Mouse (Mus musculus) gonadal fat pad, adult 2 months (tissue): ENCODE measurements around the gene Zfp566. TPM values are rescaled to one million over a fixed set of nuclear protein-coding genes. Genes with fewer than 3 reads are reported as not detected.

Experiments used
- DNase-seq: peaks from one replicate; pipeline ENCODE4 v3.0.0-alpha.2; 2012; ENCODE audit warnings: low read depth
- polyA plus RNA-seq: library from polyadenylated mRNA; depleted of rRNA; stranded (reverse); fragments of >200 nt; gene quantifications from 2 replicates; pipeline ENCODE4 v1.2.3, GENCODE M21; 2012; rRNA removed

Zfp566 gene
- polyA plus RNA-seq, 1 experiment = 2.9 TPM

DNA sequence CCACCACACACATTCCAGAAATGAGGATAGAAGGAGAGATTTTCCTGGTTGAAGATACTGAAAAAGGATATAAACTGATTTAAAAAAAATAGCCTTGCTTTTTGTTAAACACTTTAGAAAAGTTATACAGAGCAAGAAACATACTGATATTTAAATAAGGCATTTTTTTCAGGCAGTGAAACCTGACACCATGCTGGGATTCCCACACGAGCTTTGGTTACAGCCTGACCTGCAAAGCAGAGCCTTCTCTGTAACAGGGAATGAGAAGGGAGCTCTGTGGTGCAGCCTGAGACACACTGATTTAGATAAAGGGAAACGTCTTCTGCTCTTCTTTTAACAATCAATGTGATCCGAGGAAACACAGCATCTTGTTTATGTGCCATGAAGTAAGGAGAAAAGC, 36.7 kb downstream of the Zfp566 start:
- no peak for DNase-seq

DNA sequence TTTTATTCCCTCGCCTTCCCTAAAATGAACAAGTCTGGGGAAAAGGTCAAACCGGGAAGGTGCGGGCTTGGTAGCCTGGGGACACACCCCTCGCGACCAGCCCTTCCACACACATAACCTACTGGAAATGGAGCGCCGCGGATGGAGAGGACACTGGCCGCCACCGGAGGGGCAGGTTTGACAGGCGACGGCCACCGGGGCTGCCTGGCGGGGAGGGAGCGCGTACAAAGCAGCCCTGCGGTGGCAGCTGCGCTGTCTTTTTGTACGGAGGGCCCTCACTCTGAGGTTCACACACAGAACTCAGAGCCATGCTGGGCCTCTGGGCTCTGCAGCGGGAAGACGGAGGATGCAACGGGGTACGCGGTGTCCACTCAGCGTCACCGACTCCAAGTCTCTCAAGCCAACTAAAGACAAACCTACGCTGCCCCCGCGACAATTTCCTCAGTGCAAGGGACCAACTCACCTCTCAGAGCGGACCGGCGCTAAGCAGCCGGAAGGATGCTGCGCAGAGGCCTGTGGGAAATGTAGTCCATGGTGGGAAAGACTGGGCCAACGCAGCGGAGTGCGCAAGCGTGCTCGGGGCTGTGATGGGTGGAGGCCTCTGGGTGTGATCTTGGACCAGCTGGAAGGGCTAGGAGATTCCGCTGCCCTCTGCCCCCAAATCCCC, 39.3 kb downstream of the Zfp566 start, which contains the start of gene Zfp14:
TSS of gene Zfp14 (minus strand) at position 499 of the 667 bp plus-strand sequence.
- DNase-seq = no peak

DNA sequence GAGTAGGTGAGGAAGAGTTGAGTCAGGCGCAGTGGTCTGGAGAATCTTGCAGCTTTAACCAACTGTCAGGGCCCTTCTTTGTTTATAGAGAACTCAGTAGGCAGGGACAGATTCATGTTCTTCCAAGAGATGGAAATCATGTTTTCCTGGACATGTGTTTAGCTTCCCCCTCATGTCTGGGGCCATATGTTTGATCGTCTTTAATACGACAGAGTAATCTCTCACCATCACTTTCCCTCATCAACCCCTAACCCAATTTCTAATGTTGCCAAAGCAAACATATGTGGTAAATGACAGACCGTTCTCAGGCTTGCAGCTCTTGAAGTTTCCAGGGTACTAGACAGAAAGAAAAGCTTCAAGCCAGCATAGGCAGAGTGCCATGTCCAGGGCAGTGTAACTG, 42.2 kb downstream of the Zfp566 start:
- DNase-seq = no peak

GRCm38 (mm10) chr7:30044354-30044753, 46.0 kb downstream of the Zfp566 start:
- no peak for DNase-seq

GRCm38 (mm10) chr7:30034331-30034730, 56.0 kb downstream of the Zfp566 start:
- DNase-seq = no peak

GRCm38 (mm10) chr7:30031379-30031778, 58.9 kb downstream of the Zfp566 start:
- no peak for DNase-seq

- no peak for DNase-seq
Observed at GRCm38 (mm10) chr7:30030677-30031076, 59.6 kb downstream of the Zfp566 start.

GRCm38 (mm10) chr7:30028572-30028971, 61.8 kb downstream of the Zfp566 start:
- DNase-seq = no peak

Other genes starting within 250 kb of the Zfp566 start
- 0.20 and 0.37 TPM in 2 replicates for gene Zfp940, start 236.9 kb downstream of the Zfp566 start, polyA plus RNA-seq
- gene Zfp420, start 230.5 kb downstream of the Zfp566 start, polyA plus RNA-seq = 2.0 and 2.1 TPM in 2 replicates
- 2.9 and 3.5 TPM in 2 replicates for gene Zfp27, start 184.0 kb downstream of the Zfp566 start, polyA plus RNA-seq
- 2.3 and 2.5 TPM in 2 replicates for gene Zfp383, start 182.3 kb downstream of the Zfp566 start, polyA plus RNA-seq
- gene Zfp74, start 136.4 kb downstream of the Zfp566 start, polyA plus RNA-seq = 5.4 and 5.7 TPM in 2 replicates
- gene Zfp568, start 106.6 kb downstream of the Zfp566 start, polyA plus RNA-seq = 4.4 and 5.2 TPM in 2 replicates
- gene Zfp14, start 39.1 kb downstream of the Zfp566 start, polyA plus RNA-seq = 5.3 and 6.1 TPM in 2 replicates
- gene Zfp82, start 17.6 kb downstream of the Zfp566 start, polyA plus RNA-seq = 0.11 and 0.27 TPM in 2 replicates
- 0.15 and 0.46 TPM in 2 replicates for gene Gm26920, start 117 bp downstream of the Zfp566 start, polyA plus RNA-seq
- gene Zfp260, start 4.2 kb upstream of the Zfp566 start, polyA plus RNA-seq = 16.3 and 16.5 TPM in 2 replicates
- 0.82 and 2.0 TPM in 2 replicates for gene Zfp382, start 31.4 kb upstream of the Zfp566 start, polyA plus RNA-seq
- gene Zfp146, start 79.2 kb upstream of the Zfp566 start, polyA plus RNA-seq = 16.4 and 18.3 TPM in 2 replicates
- 7.4 and 16.8 TPM in 2 replicates for gene Cox7a1, start 93.6 kb upstream of the Zfp566 start, polyA plus RNA-seq
- 854 and 1,031 TPM in 2 replicates for gene Capns1, start 108.3 kb upstream of the Zfp566 start, polyA plus RNA-seq
- 127 and 134 TPM in 2 replicates for gene Polr2i, start 141.4 kb upstream of the Zfp566 start, polyA plus RNA-seq
- 63.0 and 64.8 TPM in 2 replicates for gene Tbcb, start 141.7 kb upstream of the Zfp566 start, polyA plus RNA-seq
- not detected in 2 replicates for gene Ovol3, start 145.2 kb upstream of the Zfp566 start, polyA plus RNA-seq
- 0.96 and 1.3 TPM in 2 replicates for gene Thap8, start 189.6 kb upstream of the Zfp566 start, polyA plus RNA-seq
- gene Wdr62, start 189.9 kb upstream of the Zfp566 start, polyA plus RNA-seq = 28.2 and 30.8 TPM in 2 replicates
- gene Clip3, start 201.2 kb upstream of the Zfp566 start, polyA plus RNA-seq = 6.3 and 12.5 TPM in 2 replicates
- 102 and 105 TPM in 2 replicates for gene Alkbh6, start 218.2 kb upstream of the Zfp566 start, polyA plus RNA-seq
- gene Syne4, start 224.3 kb upstream of the Zfp566 start, polyA plus RNA-seq = 5.4 and 7.2 TPM in 2 replicates
- gene E130208F15Rik, start 231.2 kb upstream of the Zfp566 start, polyA plus RNA-seq = 1.1 and 1.7 TPM in 2 replicates
- gene Sdhaf1, start 233.4 kb upstream of the Zfp566 start, polyA plus RNA-seq = 16.8 and 17.2 TPM in 2 replicates